Mouse (Mus musculus) limb, embryonic 15.5 days (tissue): ENCODE data around the gene Syt7. TPM values are rescaled to one million over a fixed set of nuclear protein-coding genes. Genes with fewer than 3 reads are reported as not detected.

Source experiments
- ATAC-seq: fragments of 200-750 bp; cut with Nextera tagmentation; 2 replicates; pipeline ENCODE4 v1.8.0; 2017; ENCODE audit warnings: low read depth, moderate TSS enrichment; ENCODE audit not compliant: insufficient number of reproducible peaks, low FRiP score, low TSS enrichment
- H3K27ac ChIP-seq: fragments of 300-500 bp; sonication (generic); 2 replicates; pipeline ENCODE4 v1.5.1; 2015; ENCODE audit warnings: moderate library complexity, mild to moderate bottlenecking, inconsistent platforms
- H3K27me3 ChIP-seq: fragments of 300-500 bp; sonication (generic); 2 replicates; pipeline ENCODE4 v1.6.1; 2015; ENCODE audit warnings: inconsistent platforms
- H3K36me3 ChIP-seq: fragments of 300-500 bp; sonication (generic); 2 replicates; pipeline ENCODE4 v1.6.1; 2015; ENCODE audit warnings: inconsistent platforms
- H3K4me1 ChIP-seq: fragments of 300-500 bp; sonication (generic); 2 replicates; pipeline ENCODE4 v1.6.1; 2015; ENCODE audit warnings: inconsistent platforms
- H3K4me2 ChIP-seq: fragments of 300-500 bp; sonication (generic); 2 replicates; pipeline ENCODE4 v1.6.1; 2015; ENCODE audit warnings: mild to moderate bottlenecking, inconsistent platforms
- H3K4me3 ChIP-seq: fragments of 300-500 bp; sonication (generic); 2 replicates; pipeline ENCODE4 v1.5.1; 2015; ENCODE audit warnings: mild to moderate bottlenecking, inconsistent platforms
- H3K9ac ChIP-seq: fragments of 300-500 bp; sonication (generic); 2 replicates; pipeline ENCODE4 v1.6.1; 2015; ENCODE audit warnings: inconsistent platforms
- H3K9me3 ChIP-seq: fragments of 300-500 bp; sonication (generic); 2 replicates; pipeline ENCODE4 v1.6.1; 2016; ENCODE audit warnings: inconsistent platforms
- WGBS: fragments of 180-500 bp; shearing (Covaris S2); methylation state at CpG from one replicate; pipeline ENCODE4 v1.1.7; 2015; 5-methylcytosine and 5-hydroxymethylcytosine counted together
- polyA plus RNA-seq: library from polyadenylated mRNA; unstranded; fragments of >200 nt; fragmentation: Nextera tagmentation; extraction: Ambion mirVana; gene quantifications from 2 replicates; pipeline ENCODE4 v1.2.1, GENCODE M21; 2015

Gene Syt7
- polyA plus RNA-seq, 1 experiment from 2014 or later, result 1.4 TPM

GRCm38 (mm10) chr19:10390099-10390680 lies 1.3 kb downstream of the Syt7 start:
- Histone ChIP-seq H3K36me3 (no peaks in the 10 kb centered on the region), H3K4me1 (peaks cover 20% of the 10 kb centered on the region), H3K27me3 (peaks cover 57% of the 10 kb centered on the region), H3K9ac (no peak overlapping the region), H3K27ac (no peak overlapping the region), H3K4me2 (peak overlapping the region; percentile 93), H3K4me3 (peak overlapping the region; percentile 59), H3K9me3 (no peaks in the 10 kb centered on the region)
- WGBS, result 7% methylated on average over 12 of the region's 12 CpGs
- ATAC-seq, result no peak

GRCm38 (mm10) chr19:10391028-10391427 lies 2.1 kb downstream of the Syt7 start:
- Histone ChIP-seq H3K27ac (no peak overlapping the region), H3K4me1 (peaks cover 20% of the 10 kb centered on the region), H3K27me3 (peaks cover 53% of the 10 kb centered on the region), H3K4me3 (no peak overlapping the region), H3K9ac (no peak overlapping the region), H3K4me2 (no peak overlapping the region), H3K9me3 (no peaks in the 10 kb centered on the region), H3K36me3 (no peaks in the 10 kb centered on the region)
- no peak for ATAC-seq
- 76% methylated on average over 7 of the region's 7 CpGs for WGBS

GRCm38 (mm10) chr19:10391995-10392394 lies 3.1 kb downstream of the Syt7 start:
- no peak overlapping the region for H3K9ac ChIP-seq

GRCm38 (mm10) chr19:10393471-10393870 lies 4.6 kb downstream of the Syt7 start:
- peaks cover 18% of the 10 kb centered on the region for H3K4me1 ChIP-seq
- no peak overlapping the region for H3K4me3 ChIP-seq
- no peak for ATAC-seq
- no peaks in the 10 kb centered on the region for H3K9me3 ChIP-seq
- no peak overlapping the region for H3K4me2 ChIP-seq
- WGBS, result 86% methylated on average over 6 of the region's 6 CpGs
- no peak overlapping the region for H3K9ac ChIP-seq
- H3K27ac ChIP-seq, result no peak overlapping the region
- H3K27me3 ChIP-seq, result peaks cover 43% of the 10 kb centered on the region
- H3K36me3 ChIP-seq, result no peaks in the 10 kb centered on the region

More at GRCm38 (mm10) chr19:10391995-10392394, 3.1 kb downstream of the Syt7 start:
- H3K4me2 ChIP-seq, result no peak overlapping the region
- H3K27ac ChIP-seq, result no peak overlapping the region
- ATAC-seq, result no peak
- peaks cover 54% of the 10 kb centered on the region for H3K27me3 ChIP-seq
- H3K36me3 ChIP-seq, result no peaks in the 10 kb centered on the region
- no peak overlapping the region for H3K4me3 ChIP-seq
- peaks cover 20% of the 10 kb centered on the region for H3K4me1 ChIP-seq
- 17% methylated on average over 3 of the region's 3 CpGs for WGBS
- H3K9me3 ChIP-seq, result no peaks in the 10 kb centered on the region

- H3K36me3 ChIP-seq, result no peaks in the 10 kb centered on the region
- 63% methylated on average over 15 of the region's 15 CpGs for WGBS
- peaks cover 14% of the 10 kb centered on the region for H3K4me1 ChIP-seq
- H3K27ac ChIP-seq, result no peak overlapping the region
- H3K4me2 ChIP-seq, result no peak overlapping the region
- H3K9ac ChIP-seq, result no peak overlapping the region
- ATAC-seq, result no peak
- no peak overlapping the region for H3K4me3 ChIP-seq
- no peaks in the 10 kb centered on the region for H3K9me3 ChIP-seq
- peaks cover 39% of the 10 kb centered on the region for H3K27me3 ChIP-seq
Observed at GRCm38 (mm10) chr19:10393874-10394500, 5.1 kb downstream of the Syt7 start.

- H3K4me3 ChIP-seq, result no peak overlapping the region
- 22% methylated on average over 8 of the region's 8 CpGs for WGBS
- no peak overlapping the region for H3K4me2 ChIP-seq
- H3K9me3 ChIP-seq, result no peaks in the 10 kb centered on the region
- no peak overlapping the region for H3K27ac ChIP-seq
- H3K4me1 ChIP-seq, result peaks cover 5% of the 10 kb centered on the region
- H3K27me3 ChIP-seq, result peaks cover 27% of the 10 kb centered on the region
- no peak for ATAC-seq
- no peaks in the 10 kb centered on the region for H3K36me3 ChIP-seq
- no peak overlapping the region for H3K9ac ChIP-seq
Observed at GRCm38 (mm10) chr19:10395174-10395573, 6.3 kb downstream of the Syt7 start.

GRCm38 (mm10) chr19:10396962-10397361 lies 8.1 kb downstream of the Syt7 start:
- H3K27ac ChIP-seq, result no peak overlapping the region
- 76% methylated on average over 2 of the region's 2 CpGs for WGBS
- no peaks in the 10 kb centered on the region for H3K36me3 ChIP-seq
- peaks cover 9% of the 10 kb centered on the region; the same call in 1 of the 2 replicates for H3K27me3 ChIP-seq
- no peaks in the 10 kb centered on the region for H3K9me3 ChIP-seq
- 0 out of 2 replicates have a peak, but pooled peaks cover under 1% of the 10 kb centered on the region for H3K4me1 ChIP-seq
- H3K4me3 ChIP-seq, result no peak overlapping the region
- H3K9ac ChIP-seq, result no peak overlapping the region
- no peak for ATAC-seq
- no peak overlapping the region for H3K4me2 ChIP-seq

- Histone ChIP-seq H3K9ac (no peak overlapping the region), H3K36me3 (no peaks in the 10 kb centered on the region), H3K27ac (no peak overlapping the region), H3K4me1 (no peaks in the 10 kb centered on the region), H3K27me3 (0 out of 2 replicates have a peak, but pooled peaks cover 10% of the 10 kb centered on the region), H3K4me3 (no peak overlapping the region), H3K4me2 (no peak overlapping the region), H3K9me3 (no peaks in the 10 kb centered on the region)
- WGBS, result 51% methylated on average over 8 of the region's 8 CpGs
- ATAC-seq, result no peak
Observed at GRCm38 (mm10) chr19:10397479-10398153, 8.7 kb downstream of the Syt7 start.

- ATAC-seq, result no peak
Observed at GRCm38 (mm10) chr19:10398296-10398695, 9.4 kb downstream of the Syt7 start.

GRCm38 (mm10) chr19:10402771-10403494 lies 14.0 kb downstream of the Syt7 start:
- Histone ChIP-seq H3K27me3 (0 out of 2 replicates have a peak, but pooled peaks cover 7% of the 10 kb centered on the region), H3K9ac (no peak overlapping the region), H3K4me1 (no peaks in the 10 kb centered on the region), H3K4me3 (no peak overlapping the region), H3K27ac (no peak overlapping the region), H3K36me3 (no peaks in the 10 kb centered on the region), H3K9me3 (no peaks in the 10 kb centered on the region), H3K4me2 (no peak overlapping the region)
- 17% methylated on average over 16 of the region's 16 CpGs for WGBS
- ATAC-seq, result no peak

More at GRCm38 (mm10) chr19:10398296-10398695, 9.4 kb downstream of the Syt7 start:
- no peak overlapping the region for H3K9ac ChIP-seq
- H3K4me2 ChIP-seq, result no peak overlapping the region
- WGBS, result 57% methylated on average over 6 of the region's 6 CpGs
- no peaks in the 10 kb centered on the region for H3K36me3 ChIP-seq
- no peaks in the 10 kb centered on the region for H3K9me3 ChIP-seq
- H3K27me3 ChIP-seq, result 0 out of 2 replicates have a peak, but pooled peaks cover 10% of the 10 kb centered on the region
- H3K4me3 ChIP-seq, result no peak overlapping the region
- no peak overlapping the region for H3K27ac ChIP-seq
- H3K4me1 ChIP-seq, result no peaks in the 10 kb centered on the region

- H3K27me3 ChIP-seq, result 0 out of 2 replicates have a peak, but pooled peaks cover 4% of the 10 kb centered on the region
- no peak for ATAC-seq
- no peak overlapping the region for H3K9ac ChIP-seq
- H3K27ac ChIP-seq, result no peak overlapping the region
- no peak overlapping the region for H3K4me3 ChIP-seq
- 79% methylated on average over 10 of the region's 10 CpGs for WGBS
- no peak overlapping the region for H3K4me2 ChIP-seq
- H3K36me3 ChIP-seq, result no peaks in the 10 kb centered on the region
- H3K4me1 ChIP-seq, result no peaks in the 10 kb centered on the region
- no peaks in the 10 kb centered on the region for H3K9me3 ChIP-seq
Observed at GRCm38 (mm10) chr19:10403593-10404380, 14.9 kb downstream of the Syt7 start.
